Mouse (Mus musculus) lung, adult 18-20 months (tissue): Measurements from ENCODE around the gene Klra1.
"Not testable (repeated sequence)": the region's sequence is repeated elsewhere in the genome, so short reads cannot be mapped to it uniquely, and the experiment has no call there.

ENCODE experiments used
- DNase-seq, 2 experiments: peaks; one replicate each; pipeline ENCODE4 v3.0.0; 2022; ENCODE audit warnings: mixed read lengths in 2 of 2

Klra1 gene

GRCm38 (mm10) chr6:130386750-130387149 is at the start of gene Klra1:
Gene Klra1 (minus strand): TSS chr6:130386874.
- no peak for DNase-seq

GRCm38 (mm10) chr6:130429511-130429910 is 42.8 kb upstream of the Klra1 start:
- no peak for DNase-seq

- DNase-seq, result no peak
These were observed 32.5 kb upstream of the Klra1 start for GRCm38 (mm10) chr6:130419158-130419557.

GRCm38 (mm10) chr6:130404882-130405281 is 18.2 kb upstream of the Klra1 start:
- no peak for DNase-seq

GRCm38 (mm10) chr6:130385803-130386202 is 871 bp downstream of the Klra1 start:
- DNase-seq, result no peak

GRCm38 (mm10) chr6:130382375-130382774 is 4.3 kb downstream of the Klra1 start:
- DNase-seq, result no peak

GRCm38 (mm10) chr6:130345381-130345780 is 41.3 kb downstream of the Klra1 start:
- not testable (repeated sequence) for DNase-seq

GRCm38 (mm10) chr6:130341973-130342372 is 44.7 kb downstream of the Klra1 start:
- DNase-seq, result not testable (repeated sequence)

- DNase-seq, result no peak
These were observed 49.3 kb downstream of the Klra1 start, which contains the start of gene Klra3 for GRCm38 (mm10) chr6:130337411-130337810. Gene Klra3 (minus strand): TSS chr6:130337574.
